Mouse (Mus musculus) CH12F3 (cell line): ENCODE results near the gene Otud5.

ENCODE experiments used
- in situ Hi-C: fragments of 300-500 bp; cut with MboI; formaldehyde crosslinking; loops from 2 replicates; pipeline ENCODE4 v1.14.3; 2020; ENCODE audit warnings: low sequenced_read_pairs

The Otud5 gene

GRCm38 (mm10) chrX:7878495-7878894, 37.3 kb downstream of the Otud5 start:
- in situ Hi-C loops: no loop called here

- in situ Hi-C loops: no loop called here
These were observed 38.7 kb downstream of the Otud5 start for GRCm38 (mm10) chrX:7879819-7880218.

GRCm38 (mm10) chrX:7883841-7884567, 42.8 kb downstream of the Otud5 start, which contains the start of gene Slc35a2:
Slc35a2 (plus strand) TSS chrX:7884028.
- in situ Hi-C loops: no loop called here

GRCm38 (mm10) chrX:7898211-7898610, 57.0 kb downstream of the Otud5 start:
- in situ Hi-C loops: no loop called here

- in situ Hi-C loops: no loop called here
These were observed 58.0 kb downstream of the Otud5 start, which contains the start of the genes Pqbp1 and Timm17b for GRCm38 (mm10) chrX:7898880-7899874. Pqbp1 (minus strand) TSS chrX:7899269. Timm17b (plus strand) TSS chrX:7899357.

- in situ Hi-C loops: loop anchor here (25.0 kb wide), 1 partner anchor 208 kb away; no protein-coding TSS in a partner anchor
These were observed 63.3 kb downstream of the Otud5 start for GRCm38 (mm10) chrX:7904441-7904840.

GRCm38 (mm10) chrX:7907735-7908134, 66.6 kb downstream of the Otud5 start, which contains the start of gene Gm10491:
Gm10491 (minus strand) TSS chrX:7907835.
- in situ Hi-C loops: loop anchor here (25.0 kb wide), 1 partner anchor 205 kb away; no protein-coding TSS in a partner anchor

- in situ Hi-C loops: loop anchor here (25.0 kb wide), 1 partner anchor 203 kb away; no protein-coding TSS in a partner anchor
These were observed 68.1 kb downstream of the Otud5 start, which contains the start of gene Gm10490 for GRCm38 (mm10) chrX:7909242-7909641. Gm10490 (plus strand) TSS chrX:7909542.

GRCm38 (mm10) chrX:7910473-7910872, 69.3 kb downstream of the Otud5 start:
- in situ Hi-C loops: loop anchor here (25.0 kb wide), 1 partner anchor 202 kb away; no protein-coding TSS in a partner anchor

GRCm38 (mm10) chrX:7915669-7916068, 74.5 kb downstream of the Otud5 start:
- in situ Hi-C loops: loop anchor here (25.0 kb wide), 1 partner anchor 197 kb away; no protein-coding TSS in a partner anchor

- in situ Hi-C loops: loop anchor here (25.0 kb wide), 1 partner anchor 194 kb away; no protein-coding TSS in a partner anchor
These were observed 76.8 kb downstream of the Otud5 start for GRCm38 (mm10) chrX:7917960-7918359.

GRCm38 (mm10) chrX:7919601-7920383, 78.6 kb downstream of the Otud5 start, which contains the start of gene Pcsk1n:
Pcsk1n (plus strand) TSS chrX:7919822.
- in situ Hi-C loops: loop anchor here (10.0 to 25.0 kb wide), 2 partner anchors 95 to 193 kb away; partner anchors contain the start of gene Glod5

- in situ Hi-C loops: loop anchor here (10.0 to 25.0 kb wide), 2 partner anchors 93 to 190 kb away; partner anchors contain the start of gene Glod5
These were observed 80.9 kb downstream of the Otud5 start for GRCm38 (mm10) chrX:7922032-7922431.
